Mouse (Mus musculus) MEL (cell line): ENCODE measurements at regions not wholly inside any gene's neighbourhood (a gene's known extent, or its start where the extent isn't known, plus 50 kb on each side); places are given as distances from the start of the nearest gene placed in this dataset.

Experiments
- DNase-seq: peaks from one replicate; pipeline ENCODE4 v3.0.0; 2011; ENCODE audit warnings: low read depth, low spot score
- H3K27ac ChIP-seq: 2 replicates; pipeline ENCODE4 v1.5.1; 2012; ENCODE audit warnings: low read depth, mild to moderate bottlenecking, control low read depth, low read length, moderate library complexity; ENCODE audit not compliant: control insufficient read depth
- H3K27me3 ChIP-seq, 2 experiments: fragments of 150-350 bp in 1 of 2; sonication (generic) in 1 of 2; 2 replicates each; pipeline ENCODE4 v1.6.1; 2012; ENCODE audit warnings: low read length in 2 of 2, mild to moderate bottlenecking in 2 of 2, improper control_type of control experiment in 1 of 2, moderate library complexity in 1 of 2; ENCODE audit not compliant: insufficient read depth in 2 of 2, control insufficient read depth in 1 of 2
- H3K36me3 ChIP-seq, 2 experiments: 2 replicates each; pipeline ENCODE4 v1.6.1; 2012 to 2014; ENCODE audit warnings: low read length in 2 of 2, improper control_type of control experiment in 1 of 2, inconsistent platforms in 1 of 2, mild to moderate bottlenecking in 1 of 2; ENCODE audit not compliant: insufficient read depth in 2 of 2, control insufficient read depth in 1 of 2
- H3K4me1 ChIP-seq, 2 experiments: fragments of 150-350 bp in 1 of 2; sonication (generic) in 1 of 2; 2 replicates each; pipeline ENCODE4 v1.6.1; 2012; ENCODE audit warnings: low read length in 2 of 2, improper control_type of control experiment in 1 of 2, mild to moderate bottlenecking in 1 of 2; ENCODE audit not compliant: insufficient read depth in 2 of 2, control insufficient read depth in 1 of 2
- H3K4me3 ChIP-seq, 2 experiments: fragments of 150-350 bp in 1 of 2; sonication (generic) in 1 of 2; 2 replicates each; pipeline ENCODE4 v1.5.1; 2012; ENCODE audit warnings: low read depth in 2 of 2, low read length in 2 of 2, mild to moderate bottlenecking in 2 of 2, moderate library complexity in 2 of 2, control low read depth in 1 of 2, improper control_type of control experiment in 1 of 2; ENCODE audit not compliant: control insufficient read depth in 1 of 2, insufficient read depth in 1 of 2
- H3K79me2 ChIP-seq: 2 replicates; pipeline ENCODE4 v1.6.1; 2012; ENCODE audit warnings: mild to moderate bottlenecking, low read length, moderate library complexity; ENCODE audit not compliant: control insufficient read depth, poor library complexity, insufficient read depth
- H3K9ac ChIP-seq: 2 replicates; pipeline ENCODE4 v1.6.1; 2012; ENCODE audit warnings: low read depth, mild to moderate bottlenecking, control low read depth, low read length, moderate library complexity; ENCODE audit not compliant: control insufficient read depth, poor library complexity, severe bottlenecking
- H3K9me3 ChIP-seq: fragments of 150-350 bp; sonication (generic); replicated peaks from 2 replicates; pipeline ENCODE4 v1.6.1; 2012; ENCODE audit warnings: mild to moderate bottlenecking, low read length, improper control_type of control experiment, moderate library complexity; ENCODE audit not compliant: insufficient read depth
- BHLHE40 ChIP-seq: IDR thresholded peaks from 2 replicates; pipeline ENCODE4 v1.6.1; 2012; ENCODE audit warnings: low read depth, mild to moderate bottlenecking, inconsistent platforms, low read length, improper control_type of control experiment, borderline replicate concordance
- CHD1 ChIP-seq: IDR thresholded peaks from 2 replicates; pipeline ENCODE4 v1.6.1; 2012; ENCODE audit warnings: low read depth, mild to moderate bottlenecking, inconsistent platforms, low read length, improper control_type of control experiment
- CHD2 ChIP-seq: IDR thresholded peaks from 2 replicates; pipeline ENCODE4 v1.6.1; 2011; ENCODE audit warnings: low read length, improper control_type of control experiment
- CTCF ChIP-seq, 3 experiments: IDR thresholded peaks in 2 of 3; conservative IDR thresholded peaks in 1 of 3; 2 replicates each; pipeline ENCODE4 v1.5.1; 2011 to 2012; ENCODE audit warnings: low read length in 3 of 3, low read depth in 2 of 3, mild to moderate bottlenecking in 2 of 3, improper control_type of control experiment in 1 of 3, inconsistent platforms in 1 of 3, mixed read lengths in 1 of 3, moderate library complexity in 1 of 3; ENCODE audit not compliant: control insufficient read depth in 1 of 3, insufficient read depth in 1 of 3, poor library complexity in 1 of 3, severe bottlenecking in 1 of 3
- E2F4 ChIP-seq: IDR thresholded peaks from 2 replicates; pipeline ENCODE4 v1.6.1; 2011; ENCODE audit warnings: low read depth, low read length, improper control_type of control experiment, borderline replicate concordance
- ELF1 ChIP-seq: IDR thresholded peaks from 2 replicates; pipeline ENCODE4 v1.6.1; 2014; ENCODE audit warnings: low read depth, mild to moderate bottlenecking, inconsistent platforms, low read length, improper control_type of control experiment, moderate library complexity
- GABPA ChIP-seq: IDR thresholded peaks from 2 replicates; pipeline ENCODE4 v1.6.1; 2012; ENCODE audit warnings: low read depth, mild to moderate bottlenecking, inconsistent platforms, low read length, improper control_type of control experiment, moderate library complexity
- GATA1 ChIP-seq: IDR thresholded peaks from 2 replicates; pipeline ENCODE4 v1.6.1; 2011; ENCODE audit warnings: low read depth, low read length, improper control_type of control experiment
- JUND ChIP-seq: IDR thresholded peaks from 2 replicates; pipeline ENCODE4 v1.6.1; 2011; ENCODE audit warnings: low read depth, mild to moderate bottlenecking, improper control_type of control experiment, low read length
- KAT2A ChIP-seq: conservative IDR thresholded peaks from 2 replicates; pipeline ENCODE4 v1.6.1; 2012; ENCODE audit warnings: low read depth, low read length, improper control_type of control experiment, inconsistent platforms
- MAFK ChIP-seq: IDR thresholded peaks from 2 replicates; pipeline ENCODE4 v1.6.1; 2011; ENCODE audit warnings: low read depth, mild to moderate bottlenecking, low read length, improper control_type of control experiment, borderline replicate concordance
- MEF2A ChIP-seq: IDR thresholded peaks from 2 replicates; pipeline ENCODE4 v1.6.1; 2014; ENCODE audit warnings: low read depth, mild to moderate bottlenecking, inconsistent platforms, low read length, improper control_type of control experiment; ENCODE audit not compliant: poor library complexity, insufficient replicate concordance, severe bottlenecking; ENCODE audit errors: extremely low read depth
- MYB ChIP-seq: IDR thresholded peaks from 2 replicates; pipeline ENCODE4 v1.6.1; 2011; ENCODE audit warnings: mild to moderate bottlenecking, low read depth, low read length, improper control_type of control experiment
- NELFE ChIP-seq: IDR thresholded peaks from 2 replicates; pipeline ENCODE4 v1.6.1; 2011; ENCODE audit warnings: low read depth, low read length, improper control_type of control experiment
- POLR2A ChIP-seq, 2 experiments: IDR thresholded peaks; 2 replicates each; pipeline ENCODE4 v1.6.1; 2011 to 2012; ENCODE audit warnings: low read length in 2 of 2, mild to moderate bottlenecking in 2 of 2, control low read depth in 1 of 2, improper control_type of control experiment in 1 of 2, low read depth in 1 of 2, moderate library complexity in 1 of 2; ENCODE audit not compliant: control insufficient read depth in 1 of 2, insufficient read depth in 1 of 2, poor library complexity in 1 of 2
- RAD21 ChIP-seq: IDR thresholded peaks from 2 replicates; pipeline ENCODE4 v1.6.1; 2011; ENCODE audit warnings: mild to moderate bottlenecking, low read depth, low read length, improper control_type of control experiment
- RCOR1 ChIP-seq: IDR thresholded peaks from 2 replicates; pipeline ENCODE4 v1.6.1; 2012; ENCODE audit warnings: low read depth, mild to moderate bottlenecking, inconsistent platforms, low read length, improper control_type of control experiment
- SIN3A ChIP-seq: IDR thresholded peaks from 2 replicates; pipeline ENCODE4 v1.6.1; 2012; ENCODE audit warnings: low read length, improper control_type of control experiment, inconsistent platforms
- SMC3 ChIP-seq: IDR thresholded peaks from 2 replicates; pipeline ENCODE4 v1.6.1; 2011; ENCODE audit warnings: low read depth, low read length, improper control_type of control experiment
- TBP ChIP-seq: IDR thresholded peaks from 2 replicates; pipeline ENCODE4 v1.8.0; 2011; ENCODE audit warnings: low read depth, low read length, improper control_type of control experiment
- TCF12 ChIP-seq: IDR thresholded peaks from 2 replicates; pipeline ENCODE4 v1.6.1; 2014; ENCODE audit warnings: low read depth, mild to moderate bottlenecking, inconsistent platforms, low read length, improper control_type of control experiment, moderate library complexity
- USF2 ChIP-seq, 2 experiments: IDR thresholded peaks; 2 replicates each; pipeline ENCODE4 v1.6.1; 2011 to 2012; ENCODE audit warnings: improper control_type of control experiment in 2 of 2, low read length in 2 of 2, borderline replicate concordance in 1 of 2, inconsistent platforms in 1 of 2, low read depth in 1 of 2, mild to moderate bottlenecking in 1 of 2; ENCODE audit not compliant: insufficient read depth in 1 of 2
- ZC3H11A ChIP-seq: IDR thresholded peaks from 2 replicates; pipeline ENCODE4 v1.6.1; 2012; ENCODE audit warnings: low read depth, mild to moderate bottlenecking, inconsistent platforms, low read length, improper control_type of control experiment
- ZKSCAN1 ChIP-seq: IDR thresholded peaks from 2 replicates; pipeline ENCODE4 v1.6.1; 2012; ENCODE audit warnings: low read depth, mild to moderate bottlenecking, inconsistent platforms, low read length, improper control_type of control experiment, moderate library complexity
- ZMIZ1 ChIP-seq: IDR thresholded peaks from 2 replicates; pipeline ENCODE4 v1.6.1; 2012; ENCODE audit warnings: low read depth, mild to moderate bottlenecking, inconsistent platforms, low read length, improper control_type of control experiment, moderate library complexity

GRCm38 (mm10) chr5:45055276-45055959 lies 255.9 kb upstream of the Ldb2 start:
- DNase-seq = no peak
- Histone ChIP-seq H3K27me3 (no peaks in the 10 kb centered on the region), H3K27ac (no peak overlapping the region), H3K36me3 (no peaks in the 10 kb centered on the region), H3K4me1 (no peaks in the 10 kb centered on the region), H3K9me3 (no peaks in the 10 kb centered on the region), H3K9ac (no peak overlapping the region), H3K4me3 (no peak overlapping the region), H3K79me2 (no peaks in the 10 kb centered on the region)
- no peak for TF ChIP-seq MAFK
- TF ChIP-seq GABPA = no peak
- no peak for TF ChIP-seq CHD2
- no peak for TF ChIP-seq CHD1
- TF ChIP-seq E2F4 = no peak
- no peak for TF ChIP-seq ELF1
- no peak for TF ChIP-seq MEF2A
- no peak for TF ChIP-seq ZC3H11A
- no peak for TF ChIP-seq ZMIZ1
- no peak for TF ChIP-seq RAD21
- TF ChIP-seq POLR2A (IDR thresholded peaks at IDR 0.05; ENCODE audit: control insufficient read depth in 1 of 2, insufficient read depth in 1 of 2, low read depth in 1 of 2, low read length in 2 of 2, poor library complexity in 1 of 2) = no peak

- Histone ChIP-seq H3K4me1 (no peaks in the 10 kb centered on the region), H3K36me3 (no peaks in the 10 kb centered on the region), H3K27me3 (no peaks in the 10 kb centered on the region), H3K79me2 (no peaks in the 10 kb centered on the region), H3K27ac (no peak overlapping the region), H3K4me3 (no peak overlapping the region), H3K9me3 (no peaks in the 10 kb centered on the region), H3K9ac (no peak overlapping the region)
- TF ChIP-seq RAD21 (no peak), TCF12 (no peak), RCOR1 (no peak), NELFE (no peak), GABPA (no peak), GATA1 (no peak), MYB (no peak), SIN3A (no peak), ZKSCAN1 (no peak), USF2 (IDR thresholded peaks at IDR 0.05; ENCODE audit: borderline replicate concordance in 1 of 2, insufficient read depth in 1 of 2, low read depth in 1 of 2, low read length in 2 of 2) (no peak), CTCF (IDR thresholded peaks at IDR 0.05 in 2 of 3, conservative IDR thresholded peaks at IDR 0.05 in 1 of 3; ENCODE audit: control insufficient read depth in 1 of 3, insufficient read depth in 1 of 3, low read depth in 2 of 3, low read length in 3 of 3, poor library complexity in 1 of 3, severe bottlenecking in 1 of 3) (no peak), KAT2A (no peak), TBP (no peak), SMC3 (no peak), POLR2A (IDR thresholded peaks at IDR 0.05; ENCODE audit: control insufficient read depth in 1 of 2, insufficient read depth in 1 of 2, low read depth in 1 of 2, low read length in 2 of 2, poor library complexity in 1 of 2) (no peak), JUND (no peak), BHLHE40 (no peak)
- no peak for DNase-seq
Measured at GRCm38 (mm10) chr5:45049410-45049809, 249.9 kb upstream of the Ldb2 start.
